Mouse (Mus musculus) lung, adult 2 months (tissue): Measurements from ENCODE around the gene Strn4.

Experiments
- CTCF ChIP-seq: fragments of 200-500 bp; IDR thresholded peaks from 2 replicates; pipeline ENCODE4 v1.5.1; 2011; ENCODE audit warnings: mild to moderate bottlenecking, low read length, control low read depth; ENCODE audit not compliant: insufficient read depth
- POLR2A ChIP-seq: fragments of 200-500 bp; IDR thresholded peaks from 2 replicates; pipeline ENCODE4 v1.6.1; 2011; ENCODE audit warnings: low read depth, mild to moderate bottlenecking, control low read depth, low read length, borderline replicate concordance; ENCODE audit errors: extremely low read depth

- TF ChIP-seq CTCF (no peak), POLR2A (peak; percentile 28; the same call in 1 of the 2 replicates)
These were observed 35.6 kb upstream of the Strn4 start for GRCm38 (mm10) chr7:16780076-16780475.
